Mouse (Mus musculus): ENCODE data around the gene Plekhg3.

DNA sequence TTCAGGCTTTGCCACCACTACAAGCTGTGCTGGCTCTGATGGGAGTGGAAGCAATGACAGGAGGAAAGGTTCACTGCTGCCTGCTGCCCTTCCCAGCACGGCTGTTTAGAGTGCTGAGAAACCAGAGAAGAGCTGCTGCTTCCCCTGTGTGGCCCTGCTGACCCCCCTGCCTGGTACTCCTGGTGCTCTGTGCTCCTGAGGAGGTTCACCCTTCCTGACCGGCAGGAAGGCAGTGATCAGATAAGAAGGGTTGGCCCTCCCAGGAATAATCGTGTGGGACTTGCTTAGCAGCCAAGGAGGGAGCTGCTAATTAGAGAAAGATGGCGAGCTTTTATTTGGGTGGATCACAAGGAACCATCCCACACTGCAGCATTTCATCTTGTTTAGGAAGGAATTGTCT lies 15.8 kb upstream of the Plekhg3 start:
- TF ChIP-seq CTCF (IDR thresholded peaks at IDR 0.05; ENCODE audit: borderline replicate concordance, insufficient read depth, low read length): no peak
- no peak for TF ChIP-seq POLR2A (IDR thresholded peaks at IDR 0.05; ENCODE audit: low read depth, low read length)
